Mouse (Mus musculus): ENCODE measurements around the gene Pik3cd. TPM values are rescaled to one million over a fixed set of nuclear protein-coding genes. Genes with fewer than 3 reads are reported as not detected.

Pik3cd gene
- total and polyA plus RNA-seq, 3 experiments: 57.0 to 95.0 (median 72.1) TPM

- TF ChIP-seq TCF12 (IDR thresholded peaks at IDR 0.05; ENCODE audit: low read depth, low read length) (no peak), RAD21 (IDR thresholded peaks at IDR 0.05; ENCODE audit: low read depth, low read length) (peak; percentile 34), MYC (IDR thresholded peaks at IDR 0.05; ENCODE audit: low read depth, low read length) (no peak), GABPA (IDR thresholded peaks at IDR 0.05; ENCODE audit: insufficient replicate concordance, low read depth, low read length) (no peak), MEF2A (IDR thresholded peaks at IDR 0.05; ENCODE audit: borderline replicate concordance, low read depth, low read length) (no peak), PAX5 (IDR thresholded peaks at IDR 0.05; ENCODE audit: low read length) (no peak), JUND (conservative IDR thresholded peaks at IDR 0.05; ENCODE audit: low read depth, low read length) (no peak), JUN (IDR thresholded peaks at IDR 0.05; ENCODE audit: insufficient read depth, low read depth, low read length) (no peak), ZKSCAN1 (IDR thresholded peaks at IDR 0.05; ENCODE audit: borderline replicate concordance, low read depth, low read length) (no peak), RCOR1 (conservative IDR thresholded peaks at IDR 0.05; ENCODE audit: low read depth, low read length) (no peak), CHD2 (IDR thresholded peaks at IDR 0.05; ENCODE audit: low read length) (no peak), NELFE (IDR thresholded peaks at IDR 0.05; ENCODE audit: low read depth, low read length) (no peak), SIN3A (IDR thresholded peaks at IDR 0.05; ENCODE audit: low read length) (no peak), SMC3 (IDR thresholded peaks at IDR 0.05; ENCODE audit: low read depth, low read length) (peak; percentile 68), MAZ (IDR thresholded peaks at IDR 0.05; ENCODE audit: low read depth, low read length) (no peak), EP300 (IDR thresholded peaks at IDR 0.05; ENCODE audit: low read length) (no peak), TBP (conservative IDR thresholded peaks at IDR 0.05; ENCODE audit: low read depth, low read length) (no peak), CTCF (conservative IDR thresholded peaks at IDR 0.05 in 1 of 2, IDR thresholded peaks at IDR 0.05 in 1 of 2; ENCODE audit: low read depth in 2 of 2, low read length in 2 of 2) (peak; percentile 68 to 87), ELF1 (IDR thresholded peaks at IDR 0.05; ENCODE audit: low read depth, low read length) (no peak), E2F4 (IDR thresholded peaks at IDR 0.05; ENCODE audit: insufficient replicate concordance, low read depth, low read length) (no peak), MAX (IDR thresholded peaks at IDR 0.05; ENCODE audit: low read length) (no peak), MXI1 (IDR thresholded peaks at IDR 0.05; ENCODE audit: low read depth, low read length) (no peak)
- Histone ChIP-seq H3K36me3 (replicated peaks in 1 of 2; ENCODE audit: control insufficient read depth in 1 of 2, insufficient read depth in 1 of 2, low read length in 1 of 2) (peaks cover 98% of the 10 kb centered on the region in 2 experiments), H3K9me3 (replicated peaks; ENCODE audit: low read length) (peaks cover 6% of the 10 kb centered on the region), H3K4me1 (ENCODE audit: control insufficient read depth in 1 of 2, insufficient read depth in 2 of 2) (peaks cover 6 to 33% of the 10 kb centered on the region in 2 experiments; a peak in 3 of 4 replicates), H3K9ac (ENCODE audit: insufficient read depth, low read depth) (no peak overlapping the region), H3K4me2 (ENCODE audit: insufficient read depth, low read depth, poor library complexity, severe bottlenecking) (no peak overlapping the region), H3K79me2 (replicated peaks; ENCODE audit: control insufficient read depth, extremely low read depth, insufficient read depth, poor library complexity, severe bottlenecking) (no peaks in the 10 kb centered on the region), H3K4me3 (replicated peaks in 1 of 3; ENCODE audit: low read depth in 2 of 3, low read length in 2 of 3, poor library complexity in 1 of 3) (no peak overlapping the region), H3K27ac (ENCODE audit: insufficient read depth, low read depth) (no peak overlapping the region), H3K27me3 (replicated peaks) (no peaks in the 10 kb centered on the region)
- in situ Hi-C loops (cut with MboI; ENCODE audit: low pct_ligation_motif_present, low pct_unique_long_range_greater_than_20kb, low sequenced_read_pairs): loop anchor here (5.0 kb wide), 1 partner anchor 37 kb away; no protein-coding TSS in a partner anchor
- dilution Hi-C loops (cut with MboI; ENCODE audit: extremely low pct_ligation_motif_present, extremely low pct_unique_long_range_greater_than_20kb, low sequenced_read_pairs): no loop called here
- peak; percentile 51 for DNase-seq (ENCODE audit: extremely low read depth)
These were observed 48.1 kb downstream of the Pik3cd start for GRCm38 (mm10) chr4:149654232-149654631.
